Mouse (Mus musculus) gastrocnemius, adult 2 months (tissue): ENCODE results near the gene Gcgr. TPM values are rescaled to one million over a fixed set of nuclear protein-coding genes. Genes with fewer than 3 reads are reported as not detected.
"Not testable (repeated sequence)": the region's sequence is repeated elsewhere in the genome, so short reads cannot be mapped to it uniquely, and the experiment has no call there.

Experiments used
- DNase-seq: peaks from one replicate; pipeline ENCODE4 v3.0.0; 2022
- H3K27ac ChIP-seq: fragments of 200-600 bp; 2 replicates; pipeline ENCODE4 v1.8.1; 2022; ENCODE audit warnings: mild to moderate bottlenecking
- H3K4me3 ChIP-seq: fragments of 200-600 bp; 2 replicates; pipeline ENCODE4 v1.8.1; 2022; ENCODE audit warnings: mild to moderate bottlenecking, moderate library complexity
- CTCF ChIP-seq: fragments of 200-600 bp; IDR thresholded peaks from 2 replicates; pipeline ENCODE4 v1.8.1; 2022; ENCODE audit warnings: antibody characterized with exemption, mild to moderate bottlenecking, moderate library complexity
- intact Hi-C: fragments of 180-260 bp; cut with DNase I; formaldehyde crosslinking; loops from one replicate; pipeline ENCODE4 v1.15.1; 2025
- total RNA-seq, 2 experiments: library from RNA; stranded (reverse); gene quantifications; 2 replicates each; pipeline ENCODE4 v1.2.3; 2021

Gene Gcgr
- total RNA-seq, 2 experiments from 2014 or later, result 0.33 TPM; not detected in 1

DNA sequence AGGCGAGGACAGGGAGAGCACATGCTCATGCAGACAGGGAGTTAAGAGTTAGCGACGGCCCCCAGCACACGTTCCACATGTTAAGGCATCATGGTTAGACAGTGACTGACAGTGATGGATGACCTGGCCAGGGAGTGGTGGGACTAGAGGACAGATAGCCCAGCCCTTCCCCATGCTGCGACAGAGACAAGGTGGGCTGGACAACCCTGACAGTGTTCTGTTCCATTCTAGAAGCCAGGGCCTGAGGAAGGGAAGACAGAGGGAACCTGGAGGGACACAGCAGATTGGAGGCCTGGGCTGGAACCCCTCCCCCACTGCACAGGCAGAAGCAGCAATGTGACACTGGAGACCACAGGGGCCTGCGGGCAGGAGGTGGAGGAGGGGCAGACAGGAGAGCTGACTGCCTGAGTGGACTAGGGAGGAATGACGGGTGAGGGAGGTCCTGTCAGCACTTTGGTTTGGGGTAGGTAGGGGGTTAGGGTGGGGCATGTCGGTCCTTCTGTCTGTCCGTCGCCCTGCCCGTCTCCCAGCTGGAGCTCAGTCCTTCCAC lies 48.3 kb downstream of the Gcgr start:
- no peak for DNase-seq
- peak overlapping the region; percentile 99 for H3K27ac ChIP-seq
- H3K4me3 ChIP-seq, result peak overlapping the region; percentile 89; the same call in 1 of the 2 replicates
- no peak for TF ChIP-seq CTCF
- intact Hi-C loops, result loop anchor here (2.0 to 5.0 kb wide), 3 partner anchors 34 to 64 kb away; no protein-coding TSS in a partner anchor

GRCm38 (mm10) chr11:120579316-120580107 lies 49.0 kb downstream of the Gcgr start:
- intact Hi-C loops, result loop anchor here (2.0 to 5.0 kb wide), 3 partner anchors 33 to 65 kb away; no protein-coding TSS in a partner anchor
- Histone ChIP-seq H3K4me3 (peak overlapping the region; percentile 89), H3K27ac (peak overlapping the region; percentile 99)
- TF ChIP-seq CTCF, result peak; percentile 99
- peak; percentile 83 for DNase-seq

- peak; percentile 18 for DNase-seq
- intact Hi-C loops, result no loop called here
Measured at GRCm38 (mm10) chr11:120580190-120580589, 49.7 kb downstream of the Gcgr start.

DNA sequence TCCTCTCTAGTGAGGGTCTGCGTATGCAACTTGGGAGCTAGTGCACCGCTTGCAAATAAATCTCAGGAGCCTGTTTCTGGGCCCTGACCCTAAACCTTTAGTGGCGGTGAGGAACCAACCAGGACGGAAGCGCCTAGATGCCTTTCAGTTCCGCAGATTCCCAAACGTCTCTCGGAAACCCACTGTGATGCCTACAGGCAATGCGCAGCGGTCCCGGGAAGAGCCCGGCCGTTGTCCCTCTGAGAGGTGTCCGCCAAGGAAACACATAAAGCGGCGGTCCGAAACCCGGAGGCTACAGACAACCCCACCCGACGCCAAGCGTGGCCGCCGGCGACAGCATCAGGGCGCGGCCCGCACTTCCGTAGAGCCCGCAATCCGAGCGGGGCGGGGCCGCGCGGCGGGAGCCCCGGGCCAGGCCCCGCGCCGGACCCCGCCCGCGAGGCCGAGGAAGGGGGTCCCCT lies 50.4 kb downstream of the Gcgr start:
- peak; percentile 65 for DNase-seq
- H3K27ac ChIP-seq, result peak overlapping the region; percentile 99
- intact Hi-C loops, result no loop called here
- TF ChIP-seq CTCF, result no peak
- peak overlapping the region; percentile 89 for H3K4me3 ChIP-seq

More at GRCm38 (mm10) chr11:120580190-120580589, 49.7 kb downstream of the Gcgr start:
- H3K4me3 ChIP-seq, result peak overlapping the region; percentile 89
- no peak for TF ChIP-seq CTCF
- H3K27ac ChIP-seq, result peak overlapping the region; percentile 99

- H3K4me3 ChIP-seq, result peak within 1 kb of the TSS; percentile 89
- peak within 1 kb of the TSS; percentile 99 for H3K27ac ChIP-seq
- intact Hi-C loops, result loop anchor here (1.0 kb wide), 1 partner anchor 16 kb away; no protein-coding TSS in a partner anchor
- peak; percentile 95 for DNase-seq
- peak; percentile 64 for TF ChIP-seq CTCF
Measured at GRCm38 (mm10) chr11:120581490-120582267, 51.2 kb downstream of the Gcgr start, which contains the start of gene Arhgdia. Arhgdia (minus strand) TSS chr11:120581624.

GRCm38 (mm10) chr11:120582268-120582981 lies 51.9 kb downstream of the Gcgr start:
- Histone ChIP-seq H3K4me3 (peak overlapping the region; percentile 89), H3K27ac (peak overlapping the region; percentile 99)
- TF ChIP-seq CTCF, result peak; percentile 62
- intact Hi-C loops, result loop anchor here (1.0 kb wide), 1 partner anchor 15 kb away; no protein-coding TSS in a partner anchor
- DNase-seq, result no peak

DNA sequence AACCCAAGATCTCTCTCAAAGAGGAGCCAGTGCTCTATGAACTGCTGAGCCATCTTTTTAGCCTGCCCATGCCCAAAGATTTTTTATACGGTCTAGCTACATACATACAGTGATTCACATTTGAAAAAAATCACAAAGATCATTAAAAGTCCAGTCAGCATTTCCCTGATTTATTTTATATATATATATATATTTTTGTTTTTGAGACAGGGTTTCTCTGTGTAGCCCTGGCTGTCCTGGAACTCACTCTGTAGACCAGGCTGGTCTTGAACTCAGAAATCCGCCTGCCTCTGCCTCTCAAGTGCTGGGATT lies 52.4 kb downstream of the Gcgr start:
- H3K27ac ChIP-seq, DNase-seq, H3K4me3 ChIP-seq: not testable (repeated sequence)
- intact Hi-C loops, result loop anchor here (1.0 kb wide), 1 partner anchor 14 kb away; no protein-coding TSS in a partner anchor

- DNase-seq, result no peak
- Histone ChIP-seq H3K4me3 (no peak overlapping the region), H3K27ac (no peak overlapping the region)
- intact Hi-C loops, result no loop called here
- TF ChIP-seq CTCF, result no peak
Measured at GRCm38 (mm10) chr11:120583937-120584336, 53.4 kb downstream of the Gcgr start.

DNA sequence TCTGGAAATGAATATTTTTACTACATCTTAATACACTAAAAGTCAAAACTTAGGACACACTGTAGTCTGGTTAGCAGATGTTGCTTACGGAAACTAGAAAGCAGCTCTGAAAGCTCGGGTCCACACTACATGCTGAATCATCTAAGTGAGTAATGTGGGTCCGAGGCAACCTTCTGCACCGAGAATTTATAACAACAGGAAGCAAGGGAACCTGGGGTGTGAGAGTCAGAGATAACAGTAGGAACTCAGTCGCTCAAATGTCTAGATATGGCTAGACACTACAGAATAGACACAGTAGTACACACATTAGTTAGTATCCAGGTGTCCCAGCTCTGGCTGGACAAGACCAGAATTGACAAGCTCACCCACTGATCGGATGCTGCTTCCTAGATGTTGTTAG lies 58.0 kb downstream of the Gcgr start:
- intact Hi-C loops, result no loop called here
- no peak overlapping the region for H3K4me3 ChIP-seq
- no peak for TF ChIP-seq CTCF
- no peak for DNase-seq
- no peak overlapping the region for H3K27ac ChIP-seq

Other genes with a start within 250 kb of the Gcgr start
- 100 to 1,000 TPM; 201 to 262 TPM for gene Actg1, start 182.2 kb upstream of the Gcgr start, total RNA-seq
- gene Fscn2, start 169.2 kb upstream of the Gcgr start, total RNA-seq, result under 1 TPM in 1 of 2 experiments, not detected in 1; 0.87 TPM
- gene Faap100, start 151.9 kb upstream of the Gcgr start, total RNA-seq, result 10 to 100 TPM; 18.5 to 18.8 TPM
- gene Nploc4, start 93.0 kb upstream of the Gcgr start, total RNA-seq, result 10 to 100 TPM; 75.8 to 94.9 TPM
- 1 to 10 TPM in 1 of 2 experiments, not detected in 1; 1.1 TPM for gene Tspan10, start 88.1 kb upstream of the Gcgr start, total RNA-seq
- 1 to 10 TPM in 1 of 2 experiments, under 1 TPM in 1; 0.41 to 1.2 TPM for gene Pde6g, start 77.2 kb upstream of the Gcgr start, total RNA-seq
- 10 to 100 TPM; 19.1 to 31.8 TPM for gene Oxld1, start 72.6 kb upstream of the Gcgr start, total RNA-seq
- gene Ccdc137, start 72.6 kb upstream of the Gcgr start, total RNA-seq, result 1 to 10 TPM; 5.2 to 7.2 TPM
- gene Arl16, start 63.1 kb upstream of the Gcgr start, total RNA-seq, result 1 to 10 TPM; 5.6 to 6.3 TPM
- gene Mrpl12, start 46.1 kb upstream of the Gcgr start, total RNA-seq, result 100 to 1,000 TPM; 120 to 177 TPM
- 1 to 10 TPM; 2.8 to 4.1 TPM for gene Slc25a10, start 38.9 kb upstream of the Gcgr start, total RNA-seq
- gene Mcrip1, start 19.0 kb downstream of the Gcgr start, total RNA-seq, result 10 to 100 TPM; 21.7 to 22.1 TPM
- 100 to 1,000 TPM; 188 to 418 TPM for gene Ppp1r27, start 20.4 kb downstream of the Gcgr start, total RNA-seq
- 100 to 1,000 TPM; 201 to 240 TPM for gene P4hb, start 42.6 kb downstream of the Gcgr start, total RNA-seq
- 10 to 100 TPM; 72.1 to 89.6 TPM for gene Arhgdia, start 50.9 kb downstream of the Gcgr start, total RNA-seq
- 10 to 100 TPM; 36.0 to 44.7 TPM for gene Alyref, start 67.7 kb downstream of the Gcgr start, total RNA-seq
- 10 to 100 TPM; 45.3 to 58.5 TPM for gene Anapc11, start 67.7 kb downstream of the Gcgr start, total RNA-seq
- gene Npb, start 77.8 kb downstream of the Gcgr start, total RNA-seq, result under 1 TPM in 1 of 2 experiments, not detected in 1; 0.78 TPM
- gene Pcyt2, start 87.2 kb downstream of the Gcgr start, total RNA-seq, result 10 to 100 TPM; 30.6 to 39.2 TPM
- 1 to 10 TPM; 4.1 to 4.7 TPM for gene Sirt7, start 94.5 kb downstream of the Gcgr start, total RNA-seq
- gene Mafg, start 102.9 kb downstream of the Gcgr start, total RNA-seq, result 10 to 100 TPM; 53.1 to 68.2 TPM
- gene Pycr1, start 113.1 kb downstream of the Gcgr start, total RNA-seq, result 1 to 10 TPM; 3.5 to 3.8 TPM
- 100 to 1,000 TPM; 109 to 157 TPM for gene Myadml2, start 117.5 kb downstream of the Gcgr start, total RNA-seq
- gene Notum, start 130.5 kb downstream of the Gcgr start, total RNA-seq, result not detected
- 10 to 100 TPM; 31.2 to 32.4 TPM for gene Aspscr1, start 142.3 kb downstream of the Gcgr start, total RNA-seq
- gene Cenpx, start 183.0 kb downstream of the Gcgr start, total RNA-seq, result 10 to 100 TPM; 22.1 to 32.3 TPM
- 1 to 10 TPM; 3.6 to 4.4 TPM for gene Lrrc45, start 183.2 kb downstream of the Gcgr start, total RNA-seq
- gene Rac3, start 190.8 kb downstream of the Gcgr start, total RNA-seq, result 1 to 10 TPM in 1 of 2 experiments, under 1 TPM in 1; 0.87 to 1.3 TPM
- gene Dcxr, start 196.6 kb downstream of the Gcgr start, total RNA-seq, result 1 to 10 TPM; 6.3 to 8.6 TPM
- 10 to 100 TPM in 1 of 2 experiments, 1 to 10 TPM in 1; 9.1 to 15.4 TPM for gene Cbr2, start 201.4 kb downstream of the Gcgr start, total RNA-seq
- 10 to 100 TPM; 15.7 to 22.2 TPM for gene Hmga1b, start 232.1 kb downstream of the Gcgr start, total RNA-seq